Mouse (Mus musculus) adrenal gland, postnatal 14 days (tissue): Measurements from ENCODE around the gene St6galnac6. TPM values are rescaled to one million over a fixed set of nuclear protein-coding genes. Genes with fewer than 3 reads are reported as not detected.
A peak's percentile ranks its signal among the peaks of the same experiment; 100 is the strongest.

ENCODE experiments used
- DNase-seq: peaks from one replicate; pipeline ENCODE4 v3.0.0; 2021; ENCODE audit warnings: mixed read lengths
- total RNA-seq: library from RNA; stranded (reverse); gene quantifications from 2 replicates; pipeline ENCODE4 v1.2.3, GENCODE M21; 2021

Gene St6galnac6
- total RNA-seq, 1 experiment from 2014 or later: 56.5 TPM

DNA sequence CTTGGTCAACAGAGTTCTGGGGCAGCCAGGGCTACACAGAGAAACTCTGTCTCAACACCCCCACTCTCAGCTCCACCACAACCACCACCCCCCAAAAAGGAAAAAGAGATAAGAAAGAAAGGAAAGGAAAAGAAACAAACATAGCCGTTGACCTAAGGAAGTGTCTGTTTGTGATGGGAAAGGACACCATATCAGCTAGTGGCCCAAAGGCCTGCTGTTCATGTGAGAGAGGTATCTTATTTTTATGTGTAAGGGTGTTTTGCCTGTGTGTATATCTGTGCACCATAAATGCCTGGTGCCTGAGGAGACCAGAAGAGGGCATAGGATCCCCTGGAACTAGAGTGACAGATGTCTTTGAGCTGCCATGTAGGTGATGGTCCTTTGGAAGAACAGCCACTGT is 40.1 kb downstream of the St6galnac6 start:
- no peak for DNase-seq

GRCm38 (mm10) chr2:32640550-32641051 is 41.1 kb downstream of the St6galnac6 start:
- peak; percentile 28 for DNase-seq

DNA sequence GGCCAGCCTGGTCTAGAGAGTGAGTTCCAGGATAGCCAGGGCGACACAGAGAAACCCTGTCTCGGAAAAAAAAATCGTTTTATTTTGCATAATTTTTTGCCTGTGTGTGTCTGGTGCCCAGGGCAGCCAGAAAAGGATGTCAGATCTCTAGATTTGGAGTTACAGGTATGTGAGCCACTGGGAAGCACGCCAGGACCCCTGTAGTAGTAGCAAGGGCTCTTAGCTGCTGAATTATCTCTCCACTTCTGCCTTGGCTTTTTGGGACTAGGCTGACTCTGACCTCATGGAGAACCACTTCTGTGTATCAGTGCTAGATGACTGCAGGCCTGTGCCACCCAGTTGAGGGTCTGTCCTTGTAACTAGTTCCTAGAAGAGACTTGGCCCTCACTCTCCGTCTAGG is 42.3 kb downstream of the St6galnac6 start:
- DNase-seq: no peak

- DNase-seq: peak; percentile 56
Measured at GRCm38 (mm10) chr2:32642813-32643212, 43.3 kb downstream of the St6galnac6 start.

DNA sequence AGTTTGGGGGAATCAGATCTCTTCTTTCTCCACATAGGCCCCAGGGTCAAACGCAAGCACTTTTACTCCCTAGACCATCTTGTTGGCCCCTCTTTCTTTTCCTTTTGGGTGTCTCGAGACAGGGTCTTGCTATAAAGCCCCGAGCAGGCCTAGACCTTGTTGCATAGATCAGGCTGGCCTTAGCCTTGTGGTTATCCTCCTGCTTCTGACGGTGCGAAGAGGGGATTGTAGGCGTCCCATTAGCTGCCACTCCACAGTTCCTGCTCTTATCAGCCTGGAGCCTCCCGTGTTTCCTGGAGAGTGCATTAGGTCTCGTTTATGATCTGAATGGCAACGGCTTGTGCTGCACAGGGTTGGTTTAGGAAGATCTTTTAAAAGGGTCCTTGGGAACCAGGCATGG is 44.6 kb downstream of the St6galnac6 start:
- no peak for DNase-seq

GRCm38 (mm10) chr2:32644799-32645475 is 45.4 kb downstream of the St6galnac6 start:
- DNase-seq: no peak

DNA sequence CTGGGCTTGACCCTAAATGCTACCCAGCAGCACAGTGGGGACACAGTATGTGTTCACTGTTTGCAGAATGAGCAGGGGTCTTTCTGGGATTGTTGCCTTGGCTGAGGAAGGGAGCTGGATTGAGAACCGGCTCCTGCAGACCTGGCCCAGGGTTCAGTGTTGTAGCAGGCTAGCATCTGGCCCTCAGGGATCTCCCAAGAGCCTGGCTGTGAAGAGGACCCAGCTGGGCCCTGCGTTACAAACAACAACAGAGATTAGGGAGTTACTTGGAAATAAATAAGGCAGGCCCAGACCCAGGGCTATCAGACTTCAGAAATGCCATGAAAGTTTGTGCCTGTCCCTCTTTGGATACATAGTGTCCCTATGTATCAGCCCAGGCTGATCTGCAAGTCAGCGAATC is 46.1 kb downstream of the St6galnac6 start:
- no peak for DNase-seq

- peak; percentile 76 for DNase-seq
Measured at GRCm38 (mm10) chr2:32646379-32647056, 47.0 kb downstream of the St6galnac6 start, which contains the start of gene Eng. Eng (plus strand) TSS chr2:32646595.

- DNase-seq: no peak
Measured at GRCm38 (mm10) chr2:32647366-32647765, 47.9 kb downstream of the St6galnac6 start.

- DNase-seq: no peak
Measured at GRCm38 (mm10) chr2:32653764-32654163, 54.3 kb downstream of the St6galnac6 start.

- DNase-seq: no peak
Measured at GRCm38 (mm10) chr2:32654743-32655393, 55.4 kb downstream of the St6galnac6 start.

- DNase-seq: no peak
Measured at GRCm38 (mm10) chr2:32655394-32655744, 55.9 kb downstream of the St6galnac6 start.

GRCm38 (mm10) chr2:32655826-32656225 is 56.3 kb downstream of the St6galnac6 start:
- peak; percentile 66 for DNase-seq

DNA sequence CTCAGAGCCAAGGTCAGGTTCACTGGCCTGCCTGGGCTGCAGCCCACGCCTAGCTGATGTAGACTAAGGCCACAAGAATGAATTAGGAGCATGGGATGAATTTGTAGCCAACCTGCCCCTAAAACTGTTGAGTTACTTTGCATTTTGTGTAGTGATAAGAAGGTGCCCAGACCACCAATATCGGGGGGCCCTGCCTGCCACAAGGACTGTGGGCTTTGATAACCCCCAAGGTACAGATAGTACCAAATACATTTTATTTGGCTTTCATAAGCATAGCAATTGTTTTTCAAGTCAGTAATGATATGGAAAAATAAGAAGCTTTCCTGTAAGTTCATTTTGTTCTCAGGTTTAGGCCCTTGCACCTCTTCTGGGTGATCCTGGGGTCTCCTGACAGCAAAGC is 59.4 kb downstream of the St6galnac6 start:
- DNase-seq: no peak

DNA sequence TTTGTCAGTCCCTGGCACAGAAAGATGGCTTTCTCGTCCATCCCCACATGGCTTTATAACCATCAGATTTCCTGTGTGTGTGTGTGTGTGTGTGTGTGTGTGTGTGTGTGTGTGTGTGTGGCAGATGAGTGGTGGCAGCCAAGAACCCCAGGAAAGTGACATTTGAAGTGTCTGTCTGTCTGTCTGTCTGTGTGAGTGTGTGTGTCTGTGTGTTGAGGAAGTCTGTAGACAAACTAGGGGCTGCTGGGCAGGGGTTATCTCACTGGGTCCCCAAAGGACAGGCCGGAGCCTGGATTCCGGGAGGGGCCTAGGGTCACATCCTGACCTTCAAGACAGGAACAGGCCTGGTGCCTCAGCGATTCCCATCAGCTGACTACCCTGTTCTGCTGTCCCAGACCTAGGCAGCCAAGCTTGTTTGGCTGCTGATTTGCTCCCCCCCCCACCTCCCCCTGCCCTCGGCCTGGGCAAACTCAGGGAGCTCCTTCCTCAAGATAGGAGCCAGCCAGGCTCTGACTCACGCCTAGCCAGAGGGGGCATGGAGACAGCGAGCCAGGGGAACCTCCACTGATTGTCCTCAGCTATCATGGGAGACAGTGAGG is 62.1 kb downstream of the St6galnac6 start:
- peak; percentile 64 for DNase-seq

DNA sequence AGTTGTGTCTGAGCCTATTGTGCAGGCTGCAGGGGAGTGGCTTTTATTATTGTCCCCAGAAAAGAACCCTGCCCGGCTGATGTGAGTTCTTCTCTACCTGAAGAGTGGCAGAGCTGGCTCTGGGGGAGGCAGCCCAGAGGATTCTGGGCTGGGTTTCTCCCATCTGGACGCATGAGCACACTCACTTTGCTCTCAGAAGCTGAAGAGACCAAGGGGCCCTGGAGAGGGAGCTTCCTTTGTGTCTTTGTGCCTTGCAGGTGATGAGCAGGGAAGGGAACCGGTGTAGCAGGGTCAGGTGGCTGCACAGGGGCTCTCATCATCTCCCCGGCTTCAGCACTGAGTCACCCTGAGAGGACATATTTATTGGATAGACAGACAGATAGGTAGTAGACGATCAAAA is 62.8 kb downstream of the St6galnac6 start:
- no peak for DNase-seq

DNA sequence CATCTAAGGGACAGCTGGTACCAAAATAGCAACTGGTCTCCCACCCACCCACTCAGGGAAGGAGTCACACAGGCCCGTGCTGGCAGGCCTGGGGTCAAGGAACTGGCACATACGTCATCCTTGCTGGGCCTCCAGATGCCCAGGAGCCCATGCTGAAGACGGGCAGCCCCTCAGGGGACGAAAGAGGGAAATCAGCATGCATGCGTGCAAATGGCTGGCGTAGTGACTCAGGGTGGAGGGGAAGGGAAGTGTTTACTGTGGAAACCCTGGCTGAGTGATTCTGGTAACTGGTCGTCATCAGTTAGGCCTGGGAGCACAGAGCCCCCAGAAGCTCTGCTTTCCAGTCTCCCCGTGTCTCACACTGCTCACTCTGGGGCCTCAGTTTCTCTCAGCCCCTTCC is 65.8 kb downstream of the St6galnac6 start:
- DNase-seq: no peak

GRCm38 (mm10) chr2:32665853-32666252 is 66.3 kb downstream of the St6galnac6 start:
- no peak for DNase-seq

GRCm38 (mm10) chr2:32667775-32668174 is 68.3 kb downstream of the St6galnac6 start:
- peak; percentile 36 for DNase-seq

- DNase-seq: no peak
Measured at GRCm38 (mm10) chr2:32668176-32668575, 68.7 kb downstream of the St6galnac6 start.

DNA sequence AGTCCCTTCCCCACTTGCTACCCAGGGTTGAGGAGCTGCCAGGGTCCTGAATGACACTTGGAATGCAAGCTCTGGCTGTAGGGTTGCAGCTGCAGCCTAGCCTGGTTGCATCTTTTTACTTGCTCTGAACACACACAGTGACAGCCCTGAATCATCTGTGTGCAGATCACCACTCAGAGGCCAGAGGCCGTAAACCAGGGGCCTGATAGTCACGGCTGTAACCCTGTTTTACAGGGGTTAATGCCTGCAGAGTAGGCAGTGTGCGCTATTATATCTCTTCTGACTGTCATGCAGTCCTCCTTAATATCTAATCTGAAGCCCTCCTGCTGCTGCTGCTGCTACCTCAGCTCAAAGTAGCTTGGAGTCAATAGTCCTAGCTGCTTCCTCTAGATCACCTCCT is 70.4 kb downstream of the St6galnac6 start:
- no peak for DNase-seq
